Mouse (Mus musculus) bone marrow macrophage, adult 2 months (primary cell): Measurements from ENCODE around the gene Gm3012.
"Not testable (repeated sequence)": the region's sequence is repeated elsewhere in the genome, so short reads cannot be mapped to it uniquely, and the experiment has no call there.

Experiments
- CTCF ChIP-seq: IDR thresholded peaks from 2 replicates; pipeline ENCODE4 v1.5.1; 2012; ENCODE audit warnings: low read depth, mild to moderate bottlenecking, low read length, moderate library complexity
- POLR2A ChIP-seq: IDR thresholded peaks from 2 replicates; pipeline ENCODE4 v1.6.1; 2012; ENCODE audit warnings: mild to moderate bottlenecking, low read depth, low read length, borderline replicate concordance

- TF ChIP-seq POLR2A, CTCF: not testable (repeated sequence)
Measured at GRCm38 (mm10) chr14:3688483-3688882, 54.2 kb downstream of the Gm3012 start, which contains the start of gene Gm3043.
